Mouse (Mus musculus) hindbrain, postnatal 0 days (tissue): Measurements from ENCODE around the gene Sez6l2. TPM values are rescaled to one million over a fixed set of nuclear protein-coding genes. Genes with fewer than 3 reads are reported as not detected.

Source experiments
- ATAC-seq: fragments of 200-750 bp; cut with Nextera tagmentation; 2 replicates; pipeline ENCODE4 v1.8.0; 2017; ENCODE audit warnings: mild to moderate bottlenecking, moderate TSS enrichment, moderate library complexity
- DNase-seq: peaks from one replicate; pipeline ENCODE4 v3.0.0-alpha.2; 2015; ENCODE audit warnings: low spot score
- H3K27ac ChIP-seq: fragments of 300-500 bp; sonication (generic); 2 replicates; pipeline ENCODE4 v1.5.1; 2014; ENCODE audit warnings: mild to moderate bottlenecking
- H3K27me3 ChIP-seq: fragments of 300-500 bp; sonication (generic); 2 replicates; pipeline ENCODE4 v1.6.1; 2014; ENCODE audit warnings: low read length, mixed read lengths; ENCODE audit not compliant: insufficient read depth
- H3K36me3 ChIP-seq: fragments of 300-500 bp; sonication (generic); 2 replicates; pipeline ENCODE4 v1.6.1; 2014; ENCODE audit warnings: low read length, mixed read lengths; ENCODE audit not compliant: insufficient read depth
- H3K4me1 ChIP-seq: fragments of 300-500 bp; sonication (generic); 2 replicates; pipeline ENCODE4 v1.6.1; 2014; ENCODE audit warnings: antibody characterized with exemption, low read length, mixed read lengths; ENCODE audit not compliant: insufficient read depth
- H3K4me2 ChIP-seq: fragments of 300-500 bp; sonication (generic); 2 replicates; pipeline ENCODE4 v1.6.1; 2014; ENCODE audit warnings: low read depth, mild to moderate bottlenecking, low read length, moderate library complexity, mixed read lengths
- H3K4me3 ChIP-seq: fragments of 300-500 bp; sonication (generic); 2 replicates; pipeline ENCODE4 v1.5.1; 2014; ENCODE audit warnings: low read length
- H3K9ac ChIP-seq: fragments of 300-500 bp; sonication (generic); replicated peaks from 2 replicates; pipeline ENCODE4 v1.6.1; 2014; ENCODE audit warnings: mild to moderate bottlenecking, low read length, moderate library complexity, mixed read lengths
- H3K9me3 ChIP-seq: fragments of 300-500 bp; sonication (generic); 2 replicates; pipeline ENCODE4 v1.6.1; 2016; ENCODE audit warnings: low read length, mixed read lengths
- CTCF ChIP-seq: IDR thresholded peaks from 2 replicates; pipeline ENCODE4 v1.5.1; 2016; ENCODE audit warnings: antibody characterized with exemption, control low read depth, low read depth
- WGBS: fragments of 180-500 bp; shearing (Covaris S2); extraction: QIAGEN DNeasy Blood & Tissue Kit; methylation state at CpG from one replicate; pipeline ENCODE4 v1.1.7; 2014; 5-methylcytosine and 5-hydroxymethylcytosine counted together
- polyA plus RNA-seq: library from polyadenylated mRNA; unstranded; fragments of >200 nt; fragmentation: Nextera tagmentation; extraction: Ambion mirVana; gene quantifications from 2 replicates; pipeline ENCODE4 v1.2.1, GENCODE M21; 2015
- total RNA-seq: library from RNA; depleted of rRNA; stranded (reverse); fragments of >200 nt; gene quantifications from 2 replicates; pipeline ENCODE4 v1.2.3, GENCODE M21; 2014

Gene Sez6l2
- total and polyA plus RNA-seq, 2 experiments from 2014 or later, result 66.5 to 253 TPM

- DNase-seq, result no peak
- Histone ChIP-seq H3K9ac (no peak overlapping the region), H3K4me3 (no peak overlapping the region), H3K27ac (no peak overlapping the region), H3K4me2 (no peak overlapping the region), H3K4me1 (0 out of 2 replicates have a peak, but pooled peaks cover 3% of the 10 kb centered on the region), H3K36me3 (no peaks in the 10 kb centered on the region), H3K27me3 (no peaks in the 10 kb centered on the region), H3K9me3 (no peaks in the 10 kb centered on the region)
- TF ChIP-seq CTCF, result no peak
- 35% methylated on average over 5 of the region's 5 CpGs for WGBS
- ATAC-seq, result no peak
Measured at GRCm38 (mm10) chr7:126923999-126924398, 26.4 kb upstream of the Sez6l2 start.

- Histone ChIP-seq H3K4me2 (no peak overlapping the region), H3K27ac (no peak overlapping the region), H3K4me3 (no peak overlapping the region), H3K36me3 (no peaks in the 10 kb centered on the region), H3K9me3 (no peaks in the 10 kb centered on the region), H3K4me1 (0 out of 2 replicates have a peak, but pooled peaks cover 9% of the 10 kb centered on the region), H3K9ac (no peak overlapping the region), H3K27me3 (no peaks in the 10 kb centered on the region)
- no peak for TF ChIP-seq CTCF
- 70% methylated on average over 3 of the region's 3 CpGs for WGBS
- no peak for ATAC-seq
- DNase-seq, result no peak
Measured at GRCm38 (mm10) chr7:126926299-126926698, 24.1 kb upstream of the Sez6l2 start.

- Histone ChIP-seq H3K4me1 (0 out of 2 replicates have a peak, but pooled peaks cover 6% of the 10 kb centered on the region), H3K36me3 (peaks cover 3% of the 10 kb centered on the region; the same call in 1 of the 2 replicates), H3K9me3 (no peaks in the 10 kb centered on the region), H3K4me3 (peak within 1 kb of the TSS; percentile 68), H3K27ac (peak within 1 kb of the TSS; percentile 79), H3K9ac (peak within 1 kb of the TSS; percentile 68), H3K4me2 (peak within 1 kb of the TSS; percentile 98), H3K27me3 (no peaks in the 10 kb centered on the region)
- ATAC-seq (peak; percentile 98), DNase-seq (peak; percentile 96)
- 3% methylated on average over 56 of the region's 56 CpGs for WGBS
- TF ChIP-seq CTCF, result no peak
Measured at GRCm38 (mm10) chr7:126928384-126929037, 21.9 kb upstream of the Sez6l2 start, which contains the start of gene Kctd13. TSS of gene Kctd13 (plus strand) at chr7:126928879.

- under 1% methylated on average over 27 of the region's 27 CpGs for WGBS
- H3K4me1 ChIP-seq, result 0 out of 2 replicates have a peak, but pooled peaks cover 6% of the 10 kb centered on the region
- peak overlapping the region; percentile 79 for H3K27ac ChIP-seq
- peak overlapping the region; percentile 98 for H3K4me2 ChIP-seq
- no peaks in the 10 kb centered on the region for H3K27me3 ChIP-seq
- peak overlapping the region; percentile 68 for H3K4me3 ChIP-seq
- TF ChIP-seq CTCF, result no peak
- DNase-seq (no peak), ATAC-seq (peak; percentile 82)
- H3K9ac ChIP-seq, result peak overlapping the region; percentile 68
- no peaks in the 10 kb centered on the region for H3K9me3 ChIP-seq
- peaks cover 4% of the 10 kb centered on the region; the same call in 1 of the 2 replicates for H3K36me3 ChIP-seq
Measured at GRCm38 (mm10) chr7:126929046-126929445, 21.3 kb upstream of the Sez6l2 start.

- H3K36me3 ChIP-seq, result peaks cover 14% of the 10 kb centered on the region; the same call in 1 of the 2 replicates
- H3K9me3 ChIP-seq, result no peaks in the 10 kb centered on the region
- H3K4me1 ChIP-seq, result 0 out of 2 replicates have a peak, but pooled peaks cover 6% of the 10 kb centered on the region
- H3K9ac ChIP-seq, result no peak overlapping the region
- DNase-seq (no peak), ATAC-seq (no peak)
- H3K27me3 ChIP-seq, result no peaks in the 10 kb centered on the region
- no peak overlapping the region for H3K4me3 ChIP-seq
- no peak overlapping the region for H3K4me2 ChIP-seq
- TF ChIP-seq CTCF, result no peak
- H3K27ac ChIP-seq, result no peak overlapping the region
- 88% methylated on average over 2 of the region's 2 CpGs for WGBS
Measured at GRCm38 (mm10) chr7:126932652-126933051, 17.7 kb upstream of the Sez6l2 start.

DNA sequence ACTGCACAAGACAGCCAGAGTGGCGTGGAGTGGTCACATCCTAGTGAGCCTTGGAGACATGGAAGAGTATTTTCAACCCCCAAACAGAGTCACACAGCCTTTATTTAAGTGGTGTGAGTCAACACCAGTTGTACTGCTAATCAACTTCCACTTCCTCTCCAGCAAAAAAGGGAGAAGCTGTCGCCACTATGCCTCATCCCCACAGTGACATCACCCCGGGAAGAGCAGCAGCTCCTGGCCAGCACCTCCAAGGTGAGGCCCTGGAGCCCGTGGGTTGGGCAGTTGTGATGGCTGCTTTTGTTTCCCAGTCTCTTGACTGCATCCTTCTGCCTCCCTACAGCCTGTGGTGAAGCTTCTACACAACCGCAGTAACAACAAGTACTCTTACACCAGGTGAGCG, 9.2 kb upstream of the Sez6l2 start:
- no peak overlapping the region for H3K4me2 ChIP-seq
- H3K4me3 ChIP-seq, result no peak overlapping the region
- H3K9ac ChIP-seq, result no peak overlapping the region
- no peaks in the 10 kb centered on the region for H3K27me3 ChIP-seq
- peaks cover 16% of the 10 kb centered on the region for H3K36me3 ChIP-seq
- H3K9me3 ChIP-seq, result no peaks in the 10 kb centered on the region
- DNase-seq (no peak), ATAC-seq (no peak)
- H3K27ac ChIP-seq, result no peak overlapping the region
- 50% methylated on average over 6 of the region's 6 CpGs for WGBS
- TF ChIP-seq CTCF, result no peak
- H3K4me1 ChIP-seq, result no peaks in the 10 kb centered on the region

DNA sequence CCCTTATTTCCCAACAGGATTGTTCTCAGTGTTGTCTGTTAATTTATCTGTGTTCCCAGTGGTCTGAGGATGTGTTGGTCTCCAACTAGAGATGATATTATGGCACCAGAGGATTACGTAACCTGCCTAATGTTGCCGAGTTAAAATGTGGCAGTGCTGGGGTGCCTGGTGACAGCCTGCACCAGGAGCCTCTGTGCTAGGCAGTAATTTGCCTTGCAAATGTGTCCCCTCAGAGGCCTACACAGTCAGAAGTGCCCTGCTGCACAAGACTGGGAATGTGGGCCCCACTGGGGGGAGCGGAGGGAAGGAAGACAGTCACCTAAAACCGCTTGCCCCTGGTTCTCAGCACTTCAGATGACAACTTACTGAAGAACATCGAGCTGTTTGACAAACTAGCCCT, 8.6 kb upstream of the Sez6l2 start:
- no peak for DNase-seq

More for the DNA sequence above, 8.6 kb upstream of the Sez6l2 start:
- Histone ChIP-seq H3K9ac (no peak overlapping the region), H3K4me2 (no peak overlapping the region), H3K9me3 (no peaks in the 10 kb centered on the region), H3K4me3 (no peak overlapping the region), H3K4me1 (no peaks in the 10 kb centered on the region), H3K27ac (no peak overlapping the region), H3K27me3 (no peaks in the 10 kb centered on the region), H3K36me3 (peaks cover 11% of the 10 kb centered on the region)
- no peak for ATAC-seq
- WGBS, result 58% methylated on average over 5 of the region's 5 CpGs
- TF ChIP-seq CTCF, result no peak
